Mouse (Mus musculus) E14TG2a.4 (cell line): ENCODE results near the gene Masp2.

Source experiments
- CTCF ChIP-seq: conservative IDR thresholded peaks from 2 replicates; pipeline ENCODE4 v1.5.1; 2014; ENCODE audit warnings: low read length
- NANOG ChIP-seq: IDR thresholded peaks from 2 replicates; pipeline ENCODE4 v1.6.1; 2014; ENCODE audit warnings: borderline replicate concordance, low read length, mixed read lengths
- POU5F1 ChIP-seq: IDR thresholded peaks from 2 replicates; pipeline ENCODE4 v1.6.1; 2014; ENCODE audit warnings: low read length, borderline replicate concordance

DNA sequence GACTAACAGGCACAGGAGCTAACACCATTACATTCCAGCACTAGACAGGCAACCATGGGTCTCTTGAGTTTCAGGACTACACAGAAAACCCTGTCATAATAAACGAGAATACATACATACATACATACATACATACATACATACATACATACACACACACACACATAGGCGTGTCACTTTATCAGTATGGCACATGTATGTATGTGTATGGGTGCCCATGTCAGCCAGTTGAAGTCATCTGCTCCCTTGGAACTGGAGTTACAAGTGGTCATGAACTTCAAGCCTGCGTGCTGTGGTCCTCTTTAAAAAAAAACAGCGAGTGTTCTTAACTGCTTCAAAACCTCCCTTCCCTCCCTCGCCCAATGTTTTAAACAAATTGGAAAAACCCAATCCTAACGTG, 44.6 kb upstream of the Masp2 start:
- no peak for TF ChIP-seq NANOG
- no peak for TF ChIP-seq CTCF
- TF ChIP-seq POU5F1: no peak
